Mouse (Mus musculus) splenic B cell, adult 2 months (primary cell): ENCODE measurements at regions not wholly inside any gene's neighbourhood (a gene's known extent, or its start where the extent isn't known, plus 50 kb on each side); places are given as distances from the start of the nearest gene placed in this dataset.

Experiments
- DNase-seq: peaks from one replicate; pipeline ENCODE4 v3.0.0-alpha.2; 2011; ENCODE audit warnings: low read depth, low spot score
- H3K27me3 ChIP-seq: 2 replicates; pipeline ENCODE4 v1.6.1; 2012; ENCODE audit warnings: mild to moderate bottlenecking, low read length, moderate library complexity, mixed read lengths; ENCODE audit not compliant: control insufficient read depth, poor library complexity, insufficient read depth, severe bottlenecking
- H3K36me3 ChIP-seq: 2 replicates; pipeline ENCODE4 v1.6.1; 2012; ENCODE audit warnings: mild to moderate bottlenecking, low read length, moderate library complexity, mixed read lengths; ENCODE audit not compliant: control insufficient read depth, poor library complexity, insufficient read depth, severe bottlenecking

DNA sequence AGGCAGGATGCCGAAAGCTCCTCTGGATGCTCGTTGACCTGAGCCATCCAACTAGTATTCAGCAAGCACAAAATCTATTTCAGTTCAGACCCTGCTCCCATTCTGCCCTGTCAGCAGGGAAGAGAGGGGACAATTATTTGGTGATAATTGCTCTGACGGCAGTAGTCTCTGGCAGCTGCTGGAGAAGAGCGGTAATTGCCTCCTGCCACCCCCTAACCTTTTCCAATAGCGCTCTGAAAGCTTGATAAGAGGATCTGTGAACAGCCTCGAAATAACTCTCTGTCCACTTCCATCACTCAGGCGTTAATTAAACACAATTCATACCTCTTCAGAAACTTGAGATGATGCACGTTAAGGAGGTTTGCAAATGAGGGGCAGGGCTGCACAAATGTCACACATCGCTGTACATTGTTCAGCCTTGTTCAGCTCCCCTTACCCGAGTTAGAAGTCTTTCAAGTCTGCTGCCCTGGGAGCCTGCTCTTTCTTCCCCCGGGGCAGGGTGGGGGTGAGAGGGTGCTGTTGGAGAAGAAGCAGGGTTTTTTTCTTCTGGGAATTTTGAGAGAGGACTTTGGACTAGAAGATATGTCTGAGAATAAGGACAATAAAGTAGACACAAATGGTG is 182.2 kb upstream of the Map3k1 start:
- peak; percentile 47 for DNase-seq

DNA sequence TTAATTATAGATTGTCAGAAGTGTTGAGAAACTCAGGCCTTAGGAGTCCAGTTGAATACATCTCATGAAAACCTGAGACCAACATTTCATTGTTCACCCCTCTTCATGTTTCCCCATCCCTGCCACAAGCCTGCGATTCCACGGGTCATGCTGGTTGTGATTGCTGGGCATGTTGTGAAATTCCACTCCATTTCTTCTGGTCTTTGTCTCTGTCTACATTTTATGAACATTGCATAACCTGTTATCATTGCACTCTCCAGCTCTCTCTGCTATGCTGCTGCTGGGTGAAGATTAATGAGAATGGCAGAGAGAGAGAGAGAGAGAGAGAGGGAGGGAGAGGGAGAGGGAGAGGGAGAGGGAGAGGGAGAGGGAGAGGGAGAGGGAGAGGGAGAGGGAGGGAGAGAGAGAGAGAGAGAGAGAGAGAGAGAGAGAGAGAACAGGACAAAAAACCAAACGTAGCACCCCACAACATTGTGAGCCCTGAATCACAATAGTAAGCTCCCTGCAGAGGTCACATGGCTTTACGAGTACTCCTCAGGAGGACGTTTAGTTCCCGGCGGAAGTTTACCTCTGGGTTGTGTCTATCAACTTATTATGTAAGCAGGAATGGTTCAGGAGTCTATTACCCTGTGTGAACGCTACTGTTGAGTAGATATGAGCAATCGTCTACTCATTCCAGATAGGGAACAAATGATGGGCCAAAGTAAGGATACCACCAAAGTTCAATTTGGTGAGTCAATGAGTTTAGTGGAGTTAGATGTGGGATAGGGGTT is 183.5 kb upstream of the Map3k1 start:
- no peak for DNase-seq
- Histone ChIP-seq H3K27me3 (no peaks in the 10 kb centered on the region), H3K36me3 (no peaks in the 10 kb centered on the region)

More for the DNA sequence above, 182.2 kb upstream of the Map3k1 start:
- no peaks in the 10 kb centered on the region for H3K27me3 ChIP-seq
- H3K36me3 ChIP-seq, result no peaks in the 10 kb centered on the region

DNA sequence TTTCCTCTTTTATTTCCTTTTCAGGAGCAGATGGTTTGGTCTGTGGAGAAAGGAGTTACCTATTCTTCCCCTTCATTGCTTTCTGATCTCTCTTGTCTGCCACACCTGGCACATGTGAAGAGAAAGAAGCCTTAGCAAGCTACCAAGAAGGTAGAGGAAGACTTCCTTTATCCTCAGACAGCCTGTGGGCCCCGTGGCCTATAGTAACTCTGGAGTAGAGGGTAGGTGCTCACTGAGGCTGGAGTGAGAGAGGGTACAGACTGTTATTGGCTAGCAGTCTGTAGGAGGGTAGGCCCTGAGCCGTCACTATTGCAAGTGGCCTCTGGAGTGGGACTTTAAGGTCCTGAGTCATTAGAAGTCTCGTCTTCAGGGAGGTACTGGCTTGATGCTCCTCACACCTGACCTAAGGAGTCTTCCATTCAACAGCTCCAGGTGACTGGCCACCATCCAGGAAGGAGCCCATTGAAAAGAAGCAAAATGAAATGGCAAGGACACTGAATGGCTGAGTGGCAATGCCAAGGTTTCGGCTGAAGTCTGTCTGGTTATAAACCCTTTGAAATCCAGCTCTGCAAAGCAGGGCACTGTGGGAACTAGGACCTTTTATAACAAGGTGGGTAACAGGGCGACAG is 186.2 kb upstream of the Map3k1 start:
- no peaks in the 10 kb centered on the region for H3K27me3 ChIP-seq
- H3K36me3 ChIP-seq, result no peaks in the 10 kb centered on the region
- DNase-seq, result no peak

DNA sequence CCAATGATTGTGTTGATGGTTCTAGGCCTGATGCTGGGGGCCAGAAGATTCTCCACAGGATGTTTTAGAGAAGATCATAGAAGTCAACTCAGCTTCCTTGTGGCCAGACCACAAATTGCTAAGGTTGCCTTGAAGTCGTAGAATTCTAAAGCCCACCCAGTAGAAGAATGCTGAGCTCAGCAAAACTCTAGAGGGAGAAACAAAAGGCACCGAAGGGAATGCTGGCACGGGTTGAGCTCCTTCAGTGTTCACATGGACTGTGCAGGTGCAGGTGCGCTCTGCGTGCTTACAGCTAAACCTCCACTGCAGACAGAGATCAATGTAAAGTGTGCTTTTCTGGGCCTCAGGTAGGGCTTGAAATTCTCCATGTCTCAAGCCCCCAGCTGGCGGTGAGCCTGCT is 186.9 kb upstream of the Map3k1 start:
- no peak for DNase-seq
- no peaks in the 10 kb centered on the region for H3K36me3 ChIP-seq
- H3K27me3 ChIP-seq, result no peaks in the 10 kb centered on the region

DNA sequence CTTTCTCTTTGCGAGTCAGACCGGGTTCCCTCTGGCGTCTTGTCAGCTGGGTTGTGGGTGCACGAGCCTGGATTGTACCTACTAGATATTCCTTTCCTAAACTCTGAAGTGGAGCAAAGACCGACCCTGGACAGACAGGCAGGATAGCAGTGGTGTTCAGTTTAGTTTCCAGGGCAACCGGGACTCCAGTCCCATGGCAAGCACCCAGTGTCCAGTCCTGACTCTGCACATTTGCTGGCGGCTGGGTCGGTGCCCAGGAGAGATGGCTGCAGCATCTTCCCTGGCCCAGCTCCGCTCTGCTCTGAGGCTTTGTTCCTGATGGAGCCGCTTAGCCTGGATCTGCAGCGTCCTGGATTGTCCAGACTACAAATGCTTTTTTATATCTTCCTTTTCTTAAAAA is 188.1 kb upstream of the Map3k1 start:
- no peak for DNase-seq
- H3K36me3 ChIP-seq, result no peaks in the 10 kb centered on the region
- H3K27me3 ChIP-seq, result no peaks in the 10 kb centered on the region

DNA sequence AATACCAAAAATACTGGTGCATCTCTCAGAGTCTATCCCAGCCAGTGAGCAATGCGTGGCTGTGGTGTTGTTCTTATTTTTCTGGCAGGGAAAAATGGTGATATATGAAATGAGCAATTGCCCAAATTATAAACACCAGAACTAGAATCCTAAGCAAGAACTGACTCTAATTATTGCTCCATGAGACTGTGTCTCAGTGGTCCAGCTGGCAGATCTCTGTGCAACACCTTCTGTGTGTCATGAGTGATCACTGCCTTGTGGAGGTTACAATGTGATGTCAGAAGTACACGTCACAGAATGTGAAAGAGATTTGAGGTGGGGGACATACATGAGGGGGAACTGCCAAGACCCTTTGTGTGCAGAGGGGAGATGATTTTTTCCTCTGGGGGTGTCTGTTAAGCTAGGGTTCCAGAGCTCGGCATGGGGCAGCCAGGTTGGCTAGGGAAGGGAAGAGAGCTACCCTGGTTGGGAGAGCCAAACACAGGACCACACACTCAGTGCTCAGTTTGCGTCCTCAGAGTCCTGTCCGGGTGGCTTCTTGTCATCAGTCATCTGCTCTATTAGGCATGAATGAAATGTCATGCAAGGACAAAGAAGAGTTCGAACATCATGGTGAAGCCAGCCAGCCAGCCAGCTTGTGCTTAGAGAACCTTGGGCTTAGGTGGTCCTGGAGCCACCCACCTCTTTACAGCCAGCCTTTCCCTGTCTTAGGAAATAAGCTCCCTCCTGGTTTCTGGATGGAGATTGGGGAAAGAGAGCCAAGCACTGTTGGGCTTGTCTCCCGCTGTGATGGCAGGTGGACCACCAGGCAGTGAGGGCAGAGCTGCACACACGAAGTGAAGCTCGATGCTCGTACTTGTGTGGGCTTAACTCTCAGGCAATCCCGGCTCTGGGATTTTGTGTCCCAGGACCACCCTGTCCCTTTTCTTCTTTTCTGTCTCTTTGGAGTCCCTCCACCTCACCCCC is 189.5 kb upstream of the Map3k1 start:
- H3K27me3 ChIP-seq, result no peaks in the 10 kb centered on the region
- no peak for DNase-seq
- no peaks in the 10 kb centered on the region for H3K36me3 ChIP-seq

DNA sequence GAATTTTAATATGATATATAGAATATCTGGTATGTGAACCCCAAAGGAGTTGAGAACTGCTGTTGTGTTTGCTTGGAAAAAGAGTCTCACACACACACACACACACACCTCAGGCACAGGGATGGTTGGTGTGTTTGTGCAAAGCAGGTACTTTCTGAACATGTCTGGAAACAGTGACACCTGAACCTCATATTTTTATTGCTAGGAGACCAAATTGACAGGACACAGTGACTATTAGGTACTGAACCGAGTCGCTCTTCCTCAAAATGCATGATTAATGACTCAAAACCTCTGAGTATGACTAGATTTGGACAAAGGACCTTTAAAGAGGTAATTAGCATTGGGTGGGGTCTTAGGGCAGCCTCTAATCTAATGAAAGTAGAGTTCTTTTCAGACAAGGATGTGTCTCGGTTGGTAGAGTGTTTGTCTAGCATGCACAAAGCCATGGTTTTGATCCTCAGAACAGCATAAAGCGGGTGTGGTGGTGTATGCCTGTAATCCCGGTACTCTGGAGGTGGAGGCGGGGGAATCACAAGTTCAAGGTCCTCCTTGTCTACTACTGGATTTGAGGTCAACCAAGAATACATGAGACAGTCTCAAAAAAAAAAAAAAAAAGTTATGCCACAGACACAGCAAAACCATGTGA is 191.0 kb upstream of the Map3k1 start:
- Histone ChIP-seq H3K27me3 (no peaks in the 10 kb centered on the region), H3K36me3 (no peaks in the 10 kb centered on the region)
- peak; percentile 92 for DNase-seq

DNA sequence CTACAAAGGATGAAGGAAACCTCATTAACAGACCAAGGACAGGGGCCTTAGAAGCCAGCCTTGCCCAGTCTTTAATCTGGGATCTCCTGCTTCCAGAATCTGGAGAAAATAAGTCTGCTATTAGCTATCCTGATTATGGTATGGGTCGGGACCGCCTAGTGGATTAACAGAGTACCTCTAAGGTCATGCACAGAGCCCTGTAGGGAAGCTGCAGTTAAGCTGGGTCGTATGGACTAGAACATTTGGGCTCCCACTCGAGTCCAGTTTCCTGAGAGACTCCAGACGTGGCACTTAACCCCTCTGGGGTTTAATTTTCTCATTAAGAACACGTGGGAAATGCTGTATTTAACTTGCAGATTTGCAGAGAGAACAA is 191.5 kb upstream of the Map3k1 start:
- no peaks in the 10 kb centered on the region for H3K27me3 ChIP-seq
- peak; percentile 57 for DNase-seq
- H3K36me3 ChIP-seq, result no peaks in the 10 kb centered on the region

DNA sequence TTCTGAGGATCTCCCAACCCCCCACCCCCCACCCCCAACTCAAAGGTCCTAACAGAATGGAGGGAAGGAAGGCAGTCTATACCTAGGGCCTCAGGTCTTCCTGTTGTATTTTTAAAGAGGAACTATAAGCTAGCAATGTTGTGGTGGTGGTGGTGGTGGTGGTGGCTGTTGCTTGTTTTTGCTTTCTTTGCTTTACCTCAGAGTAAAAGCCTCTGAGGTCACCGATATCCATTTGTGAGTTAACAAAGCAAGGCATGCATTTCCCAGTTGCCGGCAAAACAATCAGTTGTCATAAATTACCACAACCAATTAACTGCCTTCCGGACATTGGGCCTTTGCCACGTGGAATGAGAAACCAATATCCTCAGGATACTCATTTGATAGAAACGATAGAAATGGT is 191.9 kb upstream of the Map3k1 start:
- no peaks in the 10 kb centered on the region for H3K27me3 ChIP-seq
- no peak for DNase-seq
- H3K36me3 ChIP-seq, result no peaks in the 10 kb centered on the region

DNA sequence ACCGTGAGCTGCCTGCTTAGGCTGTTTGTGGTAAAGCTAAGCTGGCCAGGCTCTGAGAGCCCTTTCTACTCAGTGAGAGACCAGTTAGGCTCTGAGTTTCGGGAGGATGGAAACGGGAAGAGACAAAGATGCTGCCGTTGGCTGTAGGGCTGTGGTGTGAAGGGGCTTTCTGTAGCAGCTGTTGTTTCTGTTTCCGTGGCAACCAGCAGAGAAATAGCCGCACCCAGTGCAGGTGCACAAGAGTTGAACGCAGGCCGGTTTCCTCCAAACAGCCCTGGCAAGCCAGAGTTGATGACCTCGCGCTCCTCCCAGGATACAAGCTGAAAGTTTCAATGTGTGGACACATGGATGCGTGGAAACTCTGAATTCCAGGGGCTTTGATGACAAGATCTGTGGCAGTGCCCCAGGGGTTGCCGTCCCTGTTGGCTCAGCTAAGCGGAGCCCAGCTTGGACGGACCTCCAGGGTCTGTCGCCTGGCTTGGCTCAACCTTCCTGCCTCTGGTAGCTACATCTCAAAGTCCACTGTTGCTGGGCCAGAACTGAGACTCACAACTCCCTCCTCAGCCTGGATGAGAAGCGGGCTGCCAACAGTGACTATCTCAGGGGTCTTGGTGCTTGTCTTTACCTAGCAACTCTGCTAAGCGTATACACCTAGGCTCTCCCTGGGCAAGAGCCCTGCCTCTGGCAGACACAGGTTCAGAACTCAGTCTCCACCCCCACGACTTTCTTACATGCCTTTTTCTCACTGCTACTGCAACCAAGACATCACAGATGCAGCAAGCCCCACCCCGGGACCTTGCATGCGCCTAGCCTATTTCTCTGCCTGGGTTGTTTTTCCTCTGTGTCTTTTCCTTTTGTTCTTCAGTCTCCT is 192.6 kb upstream of the Map3k1 start:
- no peaks in the 10 kb centered on the region for H3K36me3 ChIP-seq
- no peaks in the 10 kb centered on the region for H3K27me3 ChIP-seq
- peak; percentile 98 for DNase-seq

DNA sequence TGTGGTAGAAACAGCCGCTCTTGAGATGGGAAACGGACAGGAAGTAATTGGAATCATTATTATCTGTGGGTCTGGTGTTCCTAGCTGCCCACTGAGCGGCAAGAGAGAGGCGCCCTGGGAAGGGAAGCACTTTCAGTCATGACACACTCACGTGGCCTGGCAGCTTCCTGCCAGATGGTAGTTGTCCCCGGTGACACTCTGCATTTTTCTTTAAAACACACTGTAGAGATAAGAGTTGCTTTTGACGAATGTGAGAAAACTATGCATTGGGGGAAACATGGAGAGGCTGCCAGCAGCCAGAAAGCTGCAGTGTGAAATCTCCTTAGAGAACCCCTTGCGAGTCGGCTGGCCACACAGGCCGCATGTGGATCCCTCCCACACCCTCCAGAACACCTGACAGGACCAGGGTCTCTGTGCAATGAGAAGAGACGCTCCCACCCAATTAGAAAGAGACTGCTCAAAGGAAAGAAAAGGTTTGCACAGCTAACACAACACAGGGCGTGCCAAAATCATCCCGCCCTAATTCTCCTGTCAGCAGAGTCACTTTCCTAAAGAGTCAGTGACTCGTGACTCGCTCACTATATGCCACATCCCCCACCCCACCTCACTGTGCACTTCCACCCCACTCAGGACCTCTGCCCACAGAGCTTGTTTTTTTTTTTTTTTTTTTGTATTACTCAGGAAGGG is 194.0 kb upstream of the Map3k1 start:
- Histone ChIP-seq H3K36me3 (no peaks in the 10 kb centered on the region), H3K27me3 (no peaks in the 10 kb centered on the region)
- peak; percentile 85 for DNase-seq

DNA sequence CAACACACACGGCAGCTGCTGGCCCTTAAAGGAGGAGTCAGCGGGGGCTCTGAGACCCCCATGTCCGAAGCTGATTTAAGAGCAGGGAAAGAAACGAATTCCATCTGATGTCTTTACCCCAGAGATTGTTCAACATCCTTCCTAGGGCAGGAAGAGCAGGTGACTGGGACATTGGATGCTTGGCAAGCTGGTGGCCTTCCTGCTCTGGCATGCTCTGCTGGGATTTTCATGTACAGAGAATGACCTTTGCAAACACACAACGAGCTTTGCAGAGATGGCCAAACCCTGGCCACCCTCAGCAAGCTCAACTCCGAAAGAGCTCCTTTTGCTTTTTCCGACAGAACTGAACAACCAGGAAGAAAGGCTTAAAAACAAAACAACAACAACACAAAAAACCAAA is 194.7 kb upstream of the Map3k1 start:
- no peaks in the 10 kb centered on the region for H3K27me3 ChIP-seq
- H3K36me3 ChIP-seq, result no peaks in the 10 kb centered on the region
- DNase-seq, result no peak

DNA sequence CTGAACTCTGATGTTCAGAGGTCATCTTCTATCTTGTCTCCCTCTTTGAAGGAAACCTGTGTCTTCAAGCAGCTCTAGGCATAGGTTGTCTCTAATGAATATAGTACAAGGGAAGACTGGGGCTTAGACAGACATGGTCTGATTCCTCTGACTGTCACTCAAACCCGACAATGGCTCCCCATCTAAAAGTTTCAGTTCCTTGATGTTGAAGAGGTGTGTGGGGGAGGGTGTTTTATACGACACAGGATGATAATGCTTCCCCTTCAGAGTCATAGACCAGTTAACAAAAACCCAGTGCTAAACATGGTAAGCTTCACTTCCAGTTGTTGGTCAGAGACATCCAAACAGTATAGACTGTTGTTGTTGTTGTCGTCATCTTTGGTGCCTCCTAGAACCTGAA is 195.3 kb upstream of the Map3k1 start:
- DNase-seq, result peak; percentile 95
- Histone ChIP-seq H3K27me3 (no peaks in the 10 kb centered on the region), H3K36me3 (no peaks in the 10 kb centered on the region)
